Mouse (Mus musculus): ENCODE results near the gene Anapc2. TPM values are rescaled to one million over a fixed set of nuclear protein-coding genes. Genes with fewer than 3 reads are reported as not detected.

The Anapc2 gene
- total and polyA plus RNA-seq, 3 experiments: 13.0 to 55.2 (median 14.5) TPM

- Histone ChIP-seq H3K27ac (ENCODE audit: insufficient read depth, low read depth) (peak overlapping the region; percentile 98), H3K4me1 (ENCODE audit: control insufficient read depth in 1 of 2, insufficient read depth in 2 of 2) (peaks cover 13 to 31% of the 10 kb centered on the region in 2 experiments; a peak in 3 of 4 replicates), H3K4me2 (ENCODE audit: insufficient read depth, low read depth, poor library complexity, severe bottlenecking) (peak overlapping the region; percentile 53), H3K79me2 (replicated peaks; ENCODE audit: control insufficient read depth, extremely low read depth, insufficient read depth, poor library complexity, severe bottlenecking) (peaks cover 9% of the 10 kb centered on the region), H3K27me3 (replicated peaks) (peaks cover under 1% of the 10 kb centered on the region), H3K9ac (ENCODE audit: insufficient read depth, low read depth) (peak overlapping the region; percentile 92), H3K4me3 (replicated peaks in 1 of 3; ENCODE audit: low read depth in 2 of 3, low read length in 2 of 3, poor library complexity in 1 of 3) (peak overlapping the region; percentile 64 to 99 (median 82)), H3K36me3 (replicated peaks in 1 of 2; ENCODE audit: control insufficient read depth in 1 of 2, insufficient read depth in 1 of 2, low read length in 1 of 2) (peaks cover 22 to 26% of the 10 kb centered on the region in 2 experiments), H3K9me3 (replicated peaks; ENCODE audit: low read length) (no peaks in the 10 kb centered on the region)
- dilution Hi-C loops (cut with MboI; ENCODE audit: extremely low pct_ligation_motif_present, extremely low pct_unique_long_range_greater_than_20kb, low sequenced_read_pairs) (no loop called here), in situ Hi-C loops (cut with MboI; ENCODE audit: low pct_ligation_motif_present, low pct_unique_long_range_greater_than_20kb, low sequenced_read_pairs) (no loop called here)
- DNase-seq (ENCODE audit: extremely low read depth): peak; percentile 79
- TF ChIP-seq CHD2 (IDR thresholded peaks at IDR 0.05; ENCODE audit: low read length) (no peak), TCF12 (IDR thresholded peaks at IDR 0.05; ENCODE audit: low read depth, low read length) (no peak), MAX (IDR thresholded peaks at IDR 0.05; ENCODE audit: low read length) (peak; percentile 41; the same call in 1 of the 2 replicates), MAFK (IDR thresholded peaks at IDR 0.05; ENCODE audit: insufficient replicate concordance, low read length) (peak; percentile 45; the same call in 1 of the 2 replicates), NRF1 (IDR thresholded peaks at IDR 0.05; ENCODE audit: low read depth, low read length) (no peak), RCOR1 (conservative IDR thresholded peaks at IDR 0.05; ENCODE audit: low read depth, low read length) (no peak), ZNF384 (IDR thresholded peaks at IDR 0.05; ENCODE audit: low read depth, low read length) (no peak), ELF1 (IDR thresholded peaks at IDR 0.05; ENCODE audit: low read depth, low read length) (peak; percentile 34; the same call in 1 of the 2 replicates), JUN (IDR thresholded peaks at IDR 0.05; ENCODE audit: insufficient read depth, low read depth, low read length) (no peak), SMC3 (IDR thresholded peaks at IDR 0.05; ENCODE audit: low read depth, low read length) (no peak; the same call in 1 of the 2 replicates), POLR2A (IDR thresholded peaks at IDR 0.05; ENCODE audit: low read depth, low read length) (no peak), PAX5 (IDR thresholded peaks at IDR 0.05; ENCODE audit: low read length) (no peak), CHD1 (IDR thresholded peaks at IDR 0.05; ENCODE audit: low read depth, low read length) (no peak), GABPA (IDR thresholded peaks at IDR 0.05; ENCODE audit: insufficient replicate concordance, low read depth, low read length) (no peak), MXI1 (IDR thresholded peaks at IDR 0.05; ENCODE audit: low read depth, low read length) (peak; percentile 94), ZMIZ1 (IDR thresholded peaks at IDR 0.05; ENCODE audit: low read depth, low read length) (no peak), MAZ (IDR thresholded peaks at IDR 0.05; ENCODE audit: low read depth, low read length) (0 out of 2 replicates have a peak, but pooled peaks have one; percentile 41), UBTF (IDR thresholded peaks at IDR 0.05; ENCODE audit: low read depth, low read length) (peak; percentile 23; the same call in 1 of the 2 replicates), ZKSCAN1 (IDR thresholded peaks at IDR 0.05; ENCODE audit: borderline replicate concordance, low read depth, low read length) (no peak), USF1 (IDR thresholded peaks at IDR 0.05; ENCODE audit: low read depth, low read length) (no peak), NELFE (IDR thresholded peaks at IDR 0.05; ENCODE audit: low read depth, low read length) (no peak), JUND (conservative IDR thresholded peaks at IDR 0.05; ENCODE audit: low read depth, low read length) (no peak), CTCF (conservative IDR thresholded peaks at IDR 0.05 in 1 of 2, IDR thresholded peaks at IDR 0.05 in 1 of 2; ENCODE audit: low read depth in 2 of 2, low read length in 2 of 2) (no peak), EP300 (IDR thresholded peaks at IDR 0.05; ENCODE audit: low read length) (no peak), KAT2A (IDR thresholded peaks at IDR 0.05; ENCODE audit: insufficient replicate concordance, low read length) (no peak), BHLHE40 (IDR thresholded peaks at IDR 0.05; ENCODE audit: low read depth, low read length) (no peak), TBP (conservative IDR thresholded peaks at IDR 0.05; ENCODE audit: low read depth, low read length) (no peak), MYC (IDR thresholded peaks at IDR 0.05; ENCODE audit: low read depth, low read length) (no peak), ZC3H11A (IDR thresholded peaks at IDR 0.05; ENCODE audit: low read depth, low read length) (no peak), SIN3A (IDR thresholded peaks at IDR 0.05; ENCODE audit: low read length) (no peak; the same call in 1 of the 2 replicates)
Measured at GRCm38 (mm10) chr2:25223681-25224491, 48.4 kb upstream of the Anapc2 start.

All from CH12.LX (cell line).